Mouse (Mus musculus): Measurements from ENCODE around the gene Nectin2. TPM values are rescaled to one million over a fixed set of nuclear protein-coding genes. Genes with fewer than 3 reads are reported as not detected.

Gene Nectin2
- polyA plus RNA-seq, 2 experiments = 58.9 to 71.3 TPM

GRCm38 (mm10) chr7:19714836-19715235 is 35.4 kb downstream of the Nectin2 start:
- Histone ChIP-seq H3K4me2 (replicated peaks; ENCODE audit: low read depth, low read length, severe bottlenecking) (peak overlapping the region; percentile 89), H3K9ac (ENCODE audit: low read depth, low read length, severe bottlenecking) (peak overlapping the region; percentile 92), H3K36me3 (ENCODE audit: control insufficient read depth, insufficient read depth, low read length) (peaks cover 53% of the 10 kb centered on the region), H3K4me1 (ENCODE audit: control insufficient read depth, insufficient read depth, low read length) (peaks cover 5% of the 10 kb centered on the region; the same call in 1 of the 2 replicates), H3K27ac (replicated peaks; ENCODE audit: low read depth, low read length) (peak overlapping the region; percentile 30; the same call in 1 of the 2 replicates), H3K27me3 (ENCODE audit: control insufficient read depth, insufficient read depth, low read length) (no peaks in the 10 kb centered on the region), H3K4me3 (replicated peaks; ENCODE audit: low read length) (peak overlapping the region; percentile 95), H3K9me3 (ENCODE audit: control insufficient read depth, low read length) (no peaks in the 10 kb centered on the region)
- no peak for ATAC-seq (ENCODE audit: low FRiP score, low read depth)
- no peak for DNase-seq (ENCODE audit: low spot score)
- WGBS = under 1% methylated on average over 39 of the region's 39 CpGs
- TF ChIP-seq POLR2A (IDR thresholded peaks at IDR 0.05; ENCODE audit: borderline replicate concordance, extremely low read depth, insufficient read depth, insufficient read length) = no peak

- no peaks in the 10 kb centered on the region for H3K9me3 ChIP-seq (ENCODE audit: control insufficient read depth, low read length)
- ATAC-seq (ENCODE audit: low FRiP score, low read depth) (no peak), DNase-seq (ENCODE audit: low spot score) (no peak)
- H3K9ac ChIP-seq (ENCODE audit: low read depth, low read length, severe bottlenecking) = no peak overlapping the region
- TF ChIP-seq POLR2A (IDR thresholded peaks at IDR 0.05; ENCODE audit: borderline replicate concordance, extremely low read depth, insufficient read depth, insufficient read length) = no peak
- H3K36me3 ChIP-seq (ENCODE audit: control insufficient read depth, insufficient read depth, low read length) = peaks cover 54% of the 10 kb centered on the region
- H3K4me2 ChIP-seq (replicated peaks; ENCODE audit: low read depth, low read length, severe bottlenecking) = no peak overlapping the region
- no peak overlapping the region for H3K4me3 ChIP-seq (replicated peaks; ENCODE audit: low read length)
- no peaks in the 10 kb centered on the region for H3K27me3 ChIP-seq (ENCODE audit: control insufficient read depth, insufficient read depth, low read length)
- no peak overlapping the region for H3K27ac ChIP-seq (replicated peaks; ENCODE audit: low read depth, low read length)
- 92% methylated on average over 9 of the region's 9 CpGs for WGBS
- peaks cover 5% of the 10 kb centered on the region; the same call in 1 of the 2 replicates for H3K4me1 ChIP-seq (ENCODE audit: control insufficient read depth, insufficient read depth, low read length)
Measured at GRCm38 (mm10) chr7:19713598-19713997, 36.7 kb downstream of the Nectin2 start.

- no peak overlapping the region for H3K4me3 ChIP-seq (replicated peaks; ENCODE audit: low read length)
- ATAC-seq (ENCODE audit: low FRiP score, low read depth) = no peak
- H3K27me3 ChIP-seq (ENCODE audit: control insufficient read depth, insufficient read depth, low read length) = no peaks in the 10 kb centered on the region
- TF ChIP-seq POLR2A (IDR thresholded peaks at IDR 0.05; ENCODE audit: borderline replicate concordance, extremely low read depth, insufficient read depth, insufficient read length) = no peak
- WGBS = 44% methylated on average over 4 of the region's 4 CpGs
- no peak for DNase-seq (ENCODE audit: low spot score)
- H3K36me3 ChIP-seq (ENCODE audit: control insufficient read depth, insufficient read depth, low read length) = peaks cover 52% of the 10 kb centered on the region
- H3K4me2 ChIP-seq (replicated peaks; ENCODE audit: low read depth, low read length, severe bottlenecking) = no peak overlapping the region
- no peak overlapping the region for H3K9ac ChIP-seq (ENCODE audit: low read depth, low read length, severe bottlenecking)
- H3K27ac ChIP-seq (replicated peaks; ENCODE audit: low read depth, low read length) = no peak overlapping the region
- peaks cover 5% of the 10 kb centered on the region; the same call in 1 of the 2 replicates for H3K4me1 ChIP-seq (ENCODE audit: control insufficient read depth, insufficient read depth, low read length)
- H3K9me3 ChIP-seq (ENCODE audit: control insufficient read depth, low read length) = no peaks in the 10 kb centered on the region
Measured at GRCm38 (mm10) chr7:19713196-19713595, 37.1 kb downstream of the Nectin2 start.

- peaks cover 5% of the 10 kb centered on the region; the same call in 1 of the 2 replicates for H3K4me1 ChIP-seq (ENCODE audit: control insufficient read depth, insufficient read depth, low read length)
- no peak overlapping the region for H3K27ac ChIP-seq (replicated peaks; ENCODE audit: low read depth, low read length)
- no peak overlapping the region for H3K4me3 ChIP-seq (replicated peaks; ENCODE audit: low read length)
- WGBS = 78% methylated on average over 4 of the region's 4 CpGs
- H3K4me2 ChIP-seq (replicated peaks; ENCODE audit: low read depth, low read length, severe bottlenecking) = no peak overlapping the region
- H3K9me3 ChIP-seq (ENCODE audit: control insufficient read depth, low read length) = no peaks in the 10 kb centered on the region
- no peaks in the 10 kb centered on the region for H3K27me3 ChIP-seq (ENCODE audit: control insufficient read depth, insufficient read depth, low read length)
- H3K9ac ChIP-seq (ENCODE audit: low read depth, low read length, severe bottlenecking) = no peak overlapping the region
- DNase-seq (ENCODE audit: low spot score) (no peak), ATAC-seq (ENCODE audit: low FRiP score, low read depth) (no peak)
- TF ChIP-seq POLR2A (IDR thresholded peaks at IDR 0.05; ENCODE audit: borderline replicate concordance, extremely low read depth, insufficient read depth, insufficient read length) = no peak
- peaks cover 56% of the 10 kb centered on the region for H3K36me3 ChIP-seq (ENCODE audit: control insufficient read depth, insufficient read depth, low read length)
Measured at GRCm38 (mm10) chr7:19712414-19712813, 37.9 kb downstream of the Nectin2 start.

- Histone ChIP-seq H3K4me2 (replicated peaks; ENCODE audit: low read depth, low read length, severe bottlenecking) (no peak overlapping the region), H3K27ac (replicated peaks; ENCODE audit: low read depth, low read length) (no peak overlapping the region), H3K36me3 (ENCODE audit: control insufficient read depth, insufficient read depth, low read length) (peaks cover 53% of the 10 kb centered on the region), H3K27me3 (ENCODE audit: control insufficient read depth, insufficient read depth, low read length) (no peaks in the 10 kb centered on the region), H3K9me3 (ENCODE audit: control insufficient read depth, low read length) (no peaks in the 10 kb centered on the region), H3K4me1 (ENCODE audit: control insufficient read depth, insufficient read depth, low read length) (peaks cover 5% of the 10 kb centered on the region; the same call in 1 of the 2 replicates), H3K9ac (ENCODE audit: low read depth, low read length, severe bottlenecking) (no peak overlapping the region), H3K4me3 (replicated peaks; ENCODE audit: low read length) (no peak overlapping the region)
- no peak for DNase-seq (ENCODE audit: low spot score)
- TF ChIP-seq POLR2A (IDR thresholded peaks at IDR 0.05; ENCODE audit: borderline replicate concordance, extremely low read depth, insufficient read depth, insufficient read length) = no peak
- 95% methylated on average over 10 of the region's 10 CpGs for WGBS
- ATAC-seq (ENCODE audit: low FRiP score, low read depth) = no peak
Measured at GRCm38 (mm10) chr7:19710650-19711049, 39.6 kb downstream of the Nectin2 start.

- H3K27me3 ChIP-seq (ENCODE audit: control insufficient read depth, insufficient read depth, low read length) = no peaks in the 10 kb centered on the region
- TF ChIP-seq POLR2A (IDR thresholded peaks at IDR 0.05; ENCODE audit: borderline replicate concordance, extremely low read depth, insufficient read depth, insufficient read length) = no peak
- H3K27ac ChIP-seq (replicated peaks; ENCODE audit: low read depth, low read length) = no peak overlapping the region
- peaks cover 47% of the 10 kb centered on the region for H3K36me3 ChIP-seq (ENCODE audit: control insufficient read depth, insufficient read depth, low read length)
- no peaks in the 10 kb centered on the region for H3K4me1 ChIP-seq (ENCODE audit: control insufficient read depth, insufficient read depth, low read length)
- H3K4me3 ChIP-seq (replicated peaks; ENCODE audit: low read length) = no peak overlapping the region
- no peaks in the 10 kb centered on the region for H3K9me3 ChIP-seq (ENCODE audit: control insufficient read depth, low read length)
- H3K9ac ChIP-seq (ENCODE audit: low read depth, low read length, severe bottlenecking) = no peak overlapping the region
- ATAC-seq (ENCODE audit: low FRiP score, low read depth) (no peak), DNase-seq (ENCODE audit: low spot score) (no peak)
- no peak overlapping the region for H3K4me2 ChIP-seq (replicated peaks; ENCODE audit: low read depth, low read length, severe bottlenecking)
- 97% methylated on average over 7 of the region's 7 CpGs for WGBS
Measured at GRCm38 (mm10) chr7:19705271-19705670, 45.0 kb downstream of the Nectin2 start.

Measured in limb, embryonic 14.5 days (tissue).